Mouse (Mus musculus): ENCODE measurements around the gene Adarb2. TPM values are rescaled to one million over a fixed set of nuclear protein-coding genes. Genes with fewer than 3 reads are reported as not detected.

Gene Adarb2
- total RNA-seq, 2 experiments from 2014 or later: 0.06 TPM; not detected in 1

DNA sequence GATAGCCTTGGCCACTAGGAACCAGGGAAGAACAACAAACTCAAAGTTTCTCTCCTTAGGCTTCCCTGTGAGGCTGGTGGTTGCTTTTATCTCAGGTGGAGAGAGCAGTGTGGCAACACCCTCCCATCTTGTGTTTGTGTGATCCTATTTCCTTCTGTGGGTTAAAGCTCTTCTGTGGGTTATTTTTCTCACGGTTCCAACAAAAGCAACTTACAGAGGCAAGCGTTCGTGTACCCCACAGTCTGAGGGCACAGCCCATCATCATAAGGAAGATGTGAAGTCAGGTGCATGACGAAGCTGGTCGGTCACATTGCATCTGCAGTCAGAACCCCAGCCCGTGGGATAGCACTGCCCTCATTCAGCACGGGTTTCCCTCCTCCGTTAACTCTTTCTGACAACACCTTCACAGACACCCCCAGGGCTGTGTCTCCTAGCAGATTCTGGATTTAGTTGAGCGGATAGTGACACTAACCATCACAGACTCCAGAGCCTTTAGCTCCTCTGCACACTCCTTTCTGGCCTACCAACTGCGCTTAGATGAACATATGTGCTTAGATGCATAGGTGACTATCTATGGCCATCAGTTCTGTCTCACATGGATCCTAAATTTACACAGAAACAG lies 581.1 kb downstream of the Adarb2 start:
- DNase-seq (ENCODE audit: low spot score in 2 of 2): no peak

DNA sequence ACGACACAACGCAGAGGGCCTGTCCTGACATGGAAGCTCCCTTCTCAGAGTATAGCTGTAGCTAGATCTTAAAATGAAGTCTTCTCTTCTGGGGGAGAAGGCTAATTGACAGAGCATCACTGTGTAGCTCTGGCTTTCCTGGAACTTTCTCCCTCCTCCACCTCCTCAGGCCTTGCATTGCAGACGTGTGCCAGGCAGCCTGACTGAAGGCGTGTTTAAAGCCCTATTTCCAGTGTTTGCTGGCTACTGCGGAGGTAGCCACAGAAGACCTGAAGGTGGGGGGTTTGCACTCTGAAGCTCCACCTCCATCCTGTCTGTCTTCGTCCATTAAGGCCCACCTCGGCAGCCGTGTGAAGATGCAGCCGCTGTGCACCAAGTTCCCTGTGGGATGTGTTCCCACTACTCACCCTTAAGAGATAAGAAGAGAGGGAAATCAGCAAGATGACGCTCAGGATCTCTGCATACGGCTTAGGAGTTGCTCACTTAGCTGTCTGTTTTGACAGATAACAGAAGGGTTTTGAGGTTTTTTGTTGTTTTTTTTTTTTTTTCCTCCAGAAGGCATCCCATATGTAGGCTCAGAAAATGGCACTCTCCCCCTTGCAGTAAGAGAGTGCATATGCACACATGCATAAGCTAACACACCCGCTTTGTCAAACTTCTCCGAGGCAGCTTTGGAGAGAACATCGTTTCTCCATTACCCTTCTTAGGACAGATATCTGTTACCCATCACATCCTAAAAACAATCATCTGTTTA lies 581.8 kb downstream of the Adarb2 start:
- no peak for DNase-seq (ENCODE audit: low spot score in 2 of 2)

DNA sequence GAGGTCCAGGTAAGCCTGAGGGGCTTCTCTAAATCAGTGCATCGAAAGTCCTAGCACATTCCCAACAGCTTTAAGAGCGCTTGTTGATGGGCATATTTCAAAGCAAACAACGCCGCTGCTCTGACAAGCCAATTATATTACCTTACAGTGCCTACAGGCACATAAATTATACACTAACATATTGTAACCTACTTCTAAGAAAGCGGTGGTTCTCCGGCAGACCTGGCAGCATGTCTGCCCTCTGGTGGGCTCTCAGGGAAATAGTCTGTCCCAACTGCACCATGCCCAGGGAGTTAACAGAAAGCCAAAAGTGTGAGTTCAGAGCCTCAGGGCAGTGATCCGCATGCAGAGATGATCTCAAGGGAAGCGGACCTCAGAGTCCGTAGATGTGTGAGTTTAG lies 582.5 kb downstream of the Adarb2 start:
- DNase-seq (ENCODE audit: low spot score in 2 of 2): peak; percentile 35 to 40

DNA sequence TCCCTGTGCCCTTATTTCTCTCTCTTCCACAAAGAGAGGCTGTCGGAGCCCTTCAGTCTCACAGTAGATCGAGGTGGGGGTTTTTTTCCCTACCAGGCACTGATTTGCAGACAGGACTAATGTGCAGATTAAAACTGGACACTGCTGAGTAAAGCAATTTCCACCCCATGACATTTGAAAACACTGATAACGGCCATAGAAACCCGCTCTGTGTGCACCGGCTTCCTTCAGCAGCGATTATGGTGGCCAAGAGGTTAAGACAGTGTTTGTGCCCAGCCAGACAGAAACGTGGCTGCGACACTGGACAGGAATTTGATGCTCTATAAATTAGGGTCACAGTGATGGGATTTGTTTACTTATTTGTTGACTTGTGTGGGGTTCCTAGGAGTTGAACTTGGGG lies 590.6 kb downstream of the Adarb2 start:
- no peak for DNase-seq (ENCODE audit: low spot score in 2 of 2)

DNA sequence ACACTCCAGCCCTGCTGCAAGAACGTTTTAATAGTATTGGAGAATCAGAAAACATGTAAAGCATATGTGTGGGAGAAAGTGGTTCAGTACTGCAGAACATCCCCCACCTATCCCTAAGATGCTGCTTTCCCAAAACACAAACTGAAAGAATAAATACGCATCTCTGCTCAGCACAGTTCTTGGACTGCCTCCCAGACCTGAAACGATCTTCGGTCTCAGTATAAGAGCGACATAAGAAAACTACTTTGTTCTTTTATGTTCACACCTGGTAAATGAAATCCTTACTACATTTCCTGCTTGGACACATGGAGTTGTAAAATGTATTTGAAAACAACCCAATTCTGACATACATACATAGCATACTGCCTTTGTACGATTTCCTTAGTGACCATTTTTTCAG lies 597.9 kb downstream of the Adarb2 start:
- no peak for DNase-seq (ENCODE audit: low spot score in 2 of 2)

DNA sequence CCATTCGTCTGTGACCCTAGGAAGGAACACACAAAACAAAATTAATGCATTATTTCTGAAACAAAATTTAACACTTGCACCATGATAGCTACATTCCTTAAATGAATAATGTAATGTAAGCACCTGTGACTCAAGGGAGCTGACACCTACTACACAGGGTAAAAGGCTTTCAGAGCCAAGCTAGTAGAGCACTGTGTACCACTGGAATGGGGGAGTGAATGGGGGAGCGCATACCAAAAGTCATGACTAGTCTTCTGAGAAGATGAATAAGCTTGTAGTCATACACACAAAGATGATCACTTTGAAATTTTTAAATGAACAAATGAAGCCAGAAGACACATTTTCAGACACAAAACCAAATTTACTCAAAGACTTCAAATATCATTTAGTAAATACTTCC lies 603.3 kb downstream of the Adarb2 start:
- DNase-seq (ENCODE audit: low spot score in 2 of 2): no peak

Measured in adrenal gland, adult 18-20 months (tissue).